Mouse (Mus musculus): ENCODE results near the gene Gsx2. TPM values are rescaled to one million over a fixed set of nuclear protein-coding genes. Genes with fewer than 3 reads are reported as not detected.

Gsx2 gene
- 0.17 and 0.21 TPM in 2 replicates for polyA plus RNA-seq (2014; fragmentation: Nextera tagmentation; extraction: Ambion mirVana)

DNA sequence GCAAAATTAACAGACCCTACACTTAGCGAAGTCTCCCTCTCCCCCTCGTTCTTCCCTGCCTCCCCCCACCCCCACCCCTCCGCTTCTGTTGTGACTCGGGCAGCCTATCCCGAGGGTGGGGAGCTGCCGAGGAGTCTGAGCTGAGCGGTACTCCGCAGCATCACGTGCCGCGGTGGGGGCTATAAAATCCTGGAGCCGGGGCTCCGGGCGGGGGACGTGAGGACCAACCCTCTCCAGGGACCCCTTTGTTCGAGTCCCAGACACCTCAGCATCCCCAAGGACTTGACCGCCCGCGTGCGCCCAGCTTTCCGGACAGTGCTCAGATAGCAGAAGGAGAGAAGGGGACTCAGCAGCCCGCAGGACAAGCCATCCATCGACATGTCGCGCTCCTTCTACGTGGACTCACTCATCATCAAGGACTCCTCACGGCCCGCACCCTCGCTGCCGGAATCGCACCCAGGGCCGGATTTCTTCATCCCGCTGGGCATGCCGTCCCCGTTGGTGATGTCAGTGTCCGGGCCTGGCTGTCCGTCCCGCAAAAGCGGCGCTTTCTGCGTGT is at the start of gene Gsx2:
Gene Gsx2, plus strand, starts transcription at position 219 of the 559 bp plus-strand sequence.
- Histone ChIP-seq H3K36me3 (ENCODE audit: control insufficient read depth, insufficient read depth, low read length) (no peaks in the 10 kb centered on the region), H3K4me2 (ENCODE audit: low read depth, low read length) (peak within 1 kb of the TSS; percentile 61), H3K27me3 (ENCODE audit: control insufficient read depth, insufficient read depth, low read length) (peaks cover 61% of the 10 kb centered on the region), H3K9me3 (ENCODE audit: control insufficient read depth, low read length) (no peaks in the 10 kb centered on the region), H3K9ac (replicated peaks; ENCODE audit: low read depth, low read length) (no peak within 1 kb of the TSS), H3K27ac (ENCODE audit: low read depth, low read length) (no peak within 1 kb of the TSS), H3K4me1 (ENCODE audit: control insufficient read depth, insufficient read depth, low read length) (peaks cover 16% of the 10 kb centered on the region), H3K4me3 (ENCODE audit: low read depth, low read length) (peak within 1 kb of the TSS; percentile 31)
- under 1% methylated on average over 41 of the region's 41 CpGs for WGBS
- peak; percentile 45 for ATAC-seq (ENCODE audit: low read depth)

GRCm38 (mm10) chr5:75035475-75035874 is 39.9 kb upstream of the Gsx2 start:
- H3K4me2 ChIP-seq (ENCODE audit: low read depth, low read length): no peak overlapping the region
- 88% methylated on average over 3 of the region's 3 CpGs for WGBS
- H3K9me3 ChIP-seq (ENCODE audit: control insufficient read depth, low read length): no peaks in the 10 kb centered on the region
- H3K27ac ChIP-seq (ENCODE audit: low read depth, low read length): no peak overlapping the region
- H3K27me3 ChIP-seq (ENCODE audit: control insufficient read depth, insufficient read depth, low read length): no peaks in the 10 kb centered on the region
- no peak for ATAC-seq (ENCODE audit: low read depth)
- no peak overlapping the region for H3K9ac ChIP-seq (replicated peaks; ENCODE audit: low read depth, low read length)
- no peaks in the 10 kb centered on the region for H3K4me1 ChIP-seq (ENCODE audit: control insufficient read depth, insufficient read depth, low read length)
- H3K4me3 ChIP-seq (ENCODE audit: low read depth, low read length): no peak overlapping the region
- no peaks in the 10 kb centered on the region for H3K36me3 ChIP-seq (ENCODE audit: control insufficient read depth, insufficient read depth, low read length)

- Histone ChIP-seq H3K4me1 (ENCODE audit: control insufficient read depth, insufficient read depth, low read length) (peaks cover 13% of the 10 kb centered on the region), H3K4me2 (ENCODE audit: low read depth, low read length) (no peak overlapping the region), H3K27me3 (ENCODE audit: control insufficient read depth, insufficient read depth, low read length) (0 out of 2 replicates have a peak, but pooled peaks cover 4% of the 10 kb centered on the region), H3K9ac (replicated peaks; ENCODE audit: low read depth, low read length) (no peak overlapping the region), H3K9me3 (ENCODE audit: control insufficient read depth, low read length) (no peaks in the 10 kb centered on the region), H3K36me3 (ENCODE audit: control insufficient read depth, insufficient read depth, low read length) (no peaks in the 10 kb centered on the region), H3K27ac (ENCODE audit: low read depth, low read length) (no peak overlapping the region), H3K4me3 (ENCODE audit: low read depth, low read length) (no peak overlapping the region)
- 96% methylated on average over 1 of the region's 1 CpGs for WGBS
- no peak for ATAC-seq (ENCODE audit: low read depth)
Measured at GRCm38 (mm10) chr5:75039307-75039706, 36.1 kb upstream of the Gsx2 start.

DNA sequence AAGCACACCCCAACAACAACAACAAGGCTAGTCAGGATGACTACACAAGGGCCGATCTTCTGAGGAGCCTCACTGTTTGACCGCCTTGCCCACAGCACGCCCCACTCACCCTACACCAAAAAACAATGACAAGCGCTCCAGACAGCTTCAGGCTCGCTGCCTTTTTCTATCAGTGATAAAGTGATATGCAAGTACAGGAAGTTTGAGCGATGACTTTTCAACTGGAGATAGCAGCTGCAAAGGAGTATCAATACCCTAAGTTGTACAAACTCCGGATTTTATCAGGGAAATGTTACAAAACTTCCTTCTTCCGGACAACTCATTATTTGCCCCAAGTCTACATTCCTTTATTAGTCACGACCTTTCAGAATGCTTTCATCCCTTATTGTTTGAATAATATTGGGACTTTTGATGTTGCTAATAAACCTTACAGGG is 32.4 kb upstream of the Gsx2 start:
- ATAC-seq (ENCODE audit: low read depth): no peak

DNA sequence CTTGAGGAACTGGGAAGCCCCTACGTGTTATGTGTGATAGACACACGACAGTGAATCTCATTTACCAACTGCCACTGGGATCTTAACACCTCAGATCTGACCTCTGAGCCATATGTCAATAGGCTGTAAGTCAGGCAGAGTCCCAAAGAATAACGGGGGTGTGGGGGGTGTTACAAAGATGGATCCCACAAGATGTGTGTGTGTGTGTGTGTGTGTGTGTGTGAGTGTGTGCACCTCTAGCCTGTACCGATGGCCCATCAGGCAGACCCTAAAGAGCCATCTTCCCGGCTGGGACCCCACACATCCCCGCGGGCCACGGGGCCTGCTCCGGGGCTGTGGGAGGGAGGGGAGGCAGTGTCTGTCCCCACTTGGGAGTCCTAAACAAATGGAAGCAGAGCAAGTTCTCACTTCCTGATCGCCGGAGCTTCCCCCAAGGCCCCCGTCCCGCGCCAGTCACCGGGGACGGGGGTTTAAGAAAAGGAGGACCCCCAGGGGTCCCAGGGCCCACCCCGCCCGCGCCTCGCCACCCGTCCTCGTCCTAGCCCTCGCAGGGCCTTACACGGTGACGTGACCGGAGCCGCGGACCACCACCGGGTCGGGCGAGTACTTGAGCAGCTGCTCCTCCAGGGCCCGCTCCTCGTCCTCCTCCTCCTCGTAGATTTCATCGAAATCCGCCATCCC is 31.6 kb upstream of the Gsx2 start:
- H3K4me2 ChIP-seq (ENCODE audit: low read depth, low read length): peak overlapping the region; percentile 89
- ATAC-seq (ENCODE audit: low read depth): peak; percentile 88
- H3K9ac ChIP-seq (replicated peaks; ENCODE audit: low read depth, low read length): peak overlapping the region; percentile 95
- H3K4me1 ChIP-seq (ENCODE audit: control insufficient read depth, insufficient read depth, low read length): peaks cover 13% of the 10 kb centered on the region
- 0 out of 2 replicates have a peak, but pooled peaks cover 4% of the 10 kb centered on the region for H3K27me3 ChIP-seq (ENCODE audit: control insufficient read depth, insufficient read depth, low read length)
- no peaks in the 10 kb centered on the region for H3K9me3 ChIP-seq (ENCODE audit: control insufficient read depth, low read length)
- 0% methylated on average over 34 of the region's 36 CpGs for WGBS
- H3K27ac ChIP-seq (ENCODE audit: low read depth, low read length): peak overlapping the region; percentile 87
- H3K36me3 ChIP-seq (ENCODE audit: control insufficient read depth, insufficient read depth, low read length): no peaks in the 10 kb centered on the region
- peak overlapping the region; percentile 93 for H3K4me3 ChIP-seq (ENCODE audit: low read depth, low read length)

More for the DNA sequence above, 32.4 kb upstream of the Gsx2 start:
- no peaks in the 10 kb centered on the region for H3K36me3 ChIP-seq (ENCODE audit: control insufficient read depth, insufficient read depth, low read length)
- H3K27ac ChIP-seq (ENCODE audit: low read depth, low read length): no peak overlapping the region
- 0 out of 2 replicates have a peak, but pooled peaks cover 4% of the 10 kb centered on the region for H3K27me3 ChIP-seq (ENCODE audit: control insufficient read depth, insufficient read depth, low read length)
- H3K4me2 ChIP-seq (ENCODE audit: low read depth, low read length): peak overlapping the region; percentile 89
- no peaks in the 10 kb centered on the region for H3K9me3 ChIP-seq (ENCODE audit: control insufficient read depth, low read length)
- H3K4me1 ChIP-seq (ENCODE audit: control insufficient read depth, insufficient read depth, low read length): peaks cover 13% of the 10 kb centered on the region
- 0 out of 2 replicates have a peak overlapping the region, but pooled peaks have one; percentile 32 for H3K9ac ChIP-seq (replicated peaks; ENCODE audit: low read depth, low read length)
- WGBS: 52% methylated on average over 9 of the region's 9 CpGs
- H3K4me3 ChIP-seq (ENCODE audit: low read depth, low read length): peak overlapping the region; percentile 93

- H3K4me1 ChIP-seq (ENCODE audit: control insufficient read depth, insufficient read depth, low read length): peaks cover 13% of the 10 kb centered on the region
- peak within 1 kb of the TSS; percentile 89 for H3K4me2 ChIP-seq (ENCODE audit: low read depth, low read length)
- H3K9me3 ChIP-seq (ENCODE audit: control insufficient read depth, low read length): no peaks in the 10 kb centered on the region
- WGBS: under 1% methylated on average over 42 of the region's 90 CpGs
- ATAC-seq (ENCODE audit: low read depth): peak; percentile 96
- no peaks in the 10 kb centered on the region for H3K36me3 ChIP-seq (ENCODE audit: control insufficient read depth, insufficient read depth, low read length)
- peak within 1 kb of the TSS; percentile 87 for H3K27ac ChIP-seq (ENCODE audit: low read depth, low read length)
- 0 out of 2 replicates have a peak, but pooled peaks cover 4% of the 10 kb centered on the region for H3K27me3 ChIP-seq (ENCODE audit: control insufficient read depth, insufficient read depth, low read length)
- H3K4me3 ChIP-seq (ENCODE audit: low read depth, low read length): peak within 1 kb of the TSS; percentile 93
- H3K9ac ChIP-seq (replicated peaks; ENCODE audit: low read depth, low read length): peak within 1 kb of the TSS; percentile 95
Measured at GRCm38 (mm10) chr5:75044310-75044904, 31.0 kb upstream of the Gsx2 start, which contains the start of gene Chic2. TSS of gene Chic2 (minus strand) at chr5:75044774.

DNA sequence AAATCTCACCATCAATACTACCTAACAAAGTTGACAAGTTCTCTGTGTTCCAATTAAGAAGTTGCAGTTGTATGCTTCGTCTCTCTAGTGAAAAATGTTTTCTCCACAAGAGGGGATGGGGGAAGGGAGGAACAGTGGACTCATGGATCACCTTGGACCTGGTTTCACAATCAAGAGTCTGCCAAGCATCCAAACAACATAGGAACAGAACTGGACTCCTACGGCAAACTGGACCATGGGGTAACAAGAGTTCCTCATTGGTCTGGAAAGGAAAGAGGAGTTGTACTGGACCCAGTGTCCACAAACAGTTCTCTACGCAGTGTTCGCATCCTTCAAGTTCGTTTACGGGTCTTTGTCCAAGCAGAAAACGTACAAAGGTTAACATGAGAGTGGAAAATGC is 30.0 kb upstream of the Gsx2 start:
- 0 out of 2 replicates have a peak, but pooled peaks cover 4% of the 10 kb centered on the region for H3K27me3 ChIP-seq (ENCODE audit: control insufficient read depth, insufficient read depth, low read length)
- no peaks in the 10 kb centered on the region for H3K36me3 ChIP-seq (ENCODE audit: control insufficient read depth, insufficient read depth, low read length)
- peaks cover 13% of the 10 kb centered on the region for H3K4me1 ChIP-seq (ENCODE audit: control insufficient read depth, insufficient read depth, low read length)
- H3K9me3 ChIP-seq (ENCODE audit: control insufficient read depth, low read length): no peaks in the 10 kb centered on the region
- no peak overlapping the region for H3K4me3 ChIP-seq (ENCODE audit: low read depth, low read length)
- 92% methylated on average over 7 of the region's 7 CpGs for WGBS
- H3K9ac ChIP-seq (replicated peaks; ENCODE audit: low read depth, low read length): no peak overlapping the region
- H3K27ac ChIP-seq (ENCODE audit: low read depth, low read length): no peak overlapping the region
- H3K4me2 ChIP-seq (ENCODE audit: low read depth, low read length): no peak overlapping the region
- ATAC-seq (ENCODE audit: low read depth): no peak

DNA sequence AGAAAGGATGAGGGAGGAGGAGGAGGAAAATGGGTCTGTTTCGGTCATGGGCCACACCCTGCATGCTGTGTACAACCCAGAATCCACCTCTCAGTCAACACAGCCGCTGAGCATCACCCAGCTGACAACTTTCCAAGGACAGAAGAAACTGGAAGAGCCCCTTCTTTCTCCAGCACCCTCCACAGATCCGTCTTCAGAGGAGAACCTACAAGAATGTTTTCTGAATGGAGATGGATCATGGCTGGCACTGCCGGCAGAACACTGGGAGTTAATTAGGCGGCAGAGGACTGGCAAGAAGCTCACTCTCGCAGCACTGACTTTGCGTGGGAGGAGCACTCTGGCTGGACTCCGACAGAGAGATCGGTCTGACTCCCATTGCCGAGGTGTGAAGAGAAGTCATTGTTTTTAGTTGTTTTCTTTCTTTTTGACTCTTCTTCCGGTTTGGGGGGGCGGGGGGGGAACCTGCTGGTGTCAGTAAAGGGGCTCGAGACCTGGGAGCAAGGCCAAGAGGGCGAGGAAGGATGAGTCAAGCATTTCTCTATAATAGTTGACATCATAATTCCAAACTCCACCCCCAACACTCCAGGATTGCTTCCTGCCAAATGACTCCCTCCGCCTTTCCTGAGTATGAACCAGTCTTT is 28.6 kb upstream of the Gsx2 start:
- Histone ChIP-seq H3K4me2 (ENCODE audit: low read depth, low read length) (no peak overlapping the region), H3K9me3 (ENCODE audit: control insufficient read depth, low read length) (no peaks in the 10 kb centered on the region), H3K36me3 (ENCODE audit: control insufficient read depth, insufficient read depth, low read length) (no peaks in the 10 kb centered on the region), H3K4me1 (ENCODE audit: control insufficient read depth, insufficient read depth, low read length) (peaks cover 13% of the 10 kb centered on the region), H3K27ac (ENCODE audit: low read depth, low read length) (no peak overlapping the region), H3K4me3 (ENCODE audit: low read depth, low read length) (no peak overlapping the region), H3K9ac (replicated peaks; ENCODE audit: low read depth, low read length) (no peak overlapping the region), H3K27me3 (ENCODE audit: control insufficient read depth, insufficient read depth, low read length) (0 out of 2 replicates have a peak, but pooled peaks cover 4% of the 10 kb centered on the region)
- no peak for ATAC-seq (ENCODE audit: low read depth)
- WGBS: 59% methylated on average over 15 of the region's 15 CpGs

Measured in neural tube, embryonic 14.5 days (tissue).